Mouse (Mus musculus) layer of hippocampus, adult 2 months (tissue): Measurements from ENCODE around the gene 4930572O03Rik. TPM values are rescaled to one million over a fixed set of nuclear protein-coding genes. Genes with fewer than 3 reads are reported as not detected.
"Not testable (repeated sequence)": the region's sequence is repeated elsewhere in the genome, so short reads cannot be mapped to it uniquely, and the experiment has no call there.

Experiments
- DNase-seq, 2 experiments: peaks; one replicate each; pipeline ENCODE4 v3.0.0; 2022; ENCODE audit warnings: low spot score in 2 of 2
- H3K27ac ChIP-seq: fragments of 200-600 bp; 2 replicates; pipeline ENCODE4 v1.8.1; 2022
- H3K4me3 ChIP-seq: fragments of 200-600 bp; 2 replicates; pipeline ENCODE4 v1.8.1; 2022; ENCODE audit warnings: mild to moderate bottlenecking
- CTCF ChIP-seq: fragments of 200-600 bp; conservative IDR thresholded peaks from 2 replicates; pipeline ENCODE4 v1.8.1; 2022; ENCODE audit warnings: antibody characterized with exemption, mild to moderate bottlenecking, moderate library complexity
- total RNA-seq, 2 experiments: library from RNA; stranded (reverse); gene quantifications; 2 replicates each; pipeline ENCODE4 v1.2.3; 2021

The 4930572O03Rik gene
- total RNA-seq, 2 experiments from 2014 or later: not detected

- TF ChIP-seq CTCF: peak; percentile 42
- H3K27ac ChIP-seq, DNase-seq, H3K4me3 ChIP-seq: not testable (repeated sequence)
These were observed 4.5 kb downstream of the 4930572O03Rik start for GRCm38 (mm10) chr5:15652334-15652733.

- H3K4me3 ChIP-seq, H3K27ac ChIP-seq: not testable (repeated sequence)
- peak in 1 of 2 experiments; percentile 18 for DNase-seq
- TF ChIP-seq CTCF: peak; percentile 63
These were observed 11.2 kb downstream of the 4930572O03Rik start for GRCm38 (mm10) chr5:15645707-15646106.

GRCm38 (mm10) chr5:15637637-15638036 lies 19.2 kb downstream of the 4930572O03Rik start:
- H3K4me3 ChIP-seq, H3K27ac ChIP-seq, DNase-seq: not testable (repeated sequence)

GRCm38 (mm10) chr5:15630068-15630467 lies 26.8 kb downstream of the 4930572O03Rik start:
- peak; percentile 72 for TF ChIP-seq CTCF
- not testable (repeated sequence) for H3K4me3 ChIP-seq, DNase-seq, H3K27ac ChIP-seq

- peak; percentile 52 for TF ChIP-seq CTCF
- not testable (repeated sequence) for DNase-seq, H3K27ac ChIP-seq, H3K4me3 ChIP-seq
These were observed 28.7 kb downstream of the 4930572O03Rik start for GRCm38 (mm10) chr5:15628136-15628535.

GRCm38 (mm10) chr5:15618764-15619163 lies 38.1 kb downstream of the 4930572O03Rik start, which contains the start of gene Speer4d:
Gene Speer4d (plus strand): TSS chr5:15619064.
- DNase-seq, H3K4me3 ChIP-seq: not testable (repeated sequence)

GRCm38 (mm10) chr5:15616195-15616594 lies 40.7 kb downstream of the 4930572O03Rik start:
- H3K27ac ChIP-seq, H3K4me3 ChIP-seq, DNase-seq: not testable (repeated sequence)

More at GRCm38 (mm10) chr5:15618764-15619163, 38.1 kb downstream of the 4930572O03Rik start, which contains the start of gene Speer4d:
- H3K27ac ChIP-seq: not testable (repeated sequence)

- DNase-seq: peak in 1 of 2 experiments; percentile 12
- H3K27ac ChIP-seq, H3K4me3 ChIP-seq: not testable (repeated sequence)
- TF ChIP-seq CTCF: peak; percentile 62
These were observed 46.2 kb downstream of the 4930572O03Rik start for GRCm38 (mm10) chr5:15610695-15611094.

- H3K4me3 ChIP-seq, H3K27ac ChIP-seq: not testable (repeated sequence)
- peak in 1 of 2 experiments; percentile 16 for DNase-seq
These were observed 50.2 kb downstream of the 4930572O03Rik start for GRCm38 (mm10) chr5:15606677-15607076.

GRCm38 (mm10) chr5:15603585-15603984 lies 53.3 kb downstream of the 4930572O03Rik start:
- H3K4me3 ChIP-seq, DNase-seq, H3K27ac ChIP-seq: not testable (repeated sequence)

- DNase-seq, H3K4me3 ChIP-seq, H3K27ac ChIP-seq: not testable (repeated sequence)
These were observed 53.9 kb downstream of the 4930572O03Rik start for GRCm38 (mm10) chr5:15603008-15603407.

GRCm38 (mm10) chr5:15602424-15602947 lies 54.4 kb downstream of the 4930572O03Rik start:
- DNase-seq, H3K27ac ChIP-seq, H3K4me3 ChIP-seq: not testable (repeated sequence)

Other genes with a start within 250 kb of the 4930572O03Rik start
- gene Gm21149, start 180.5 kb downstream of the 4930572O03Rik start, total RNA-seq: not detected
- gene Gm21190, start 127.8 kb downstream of the 4930572O03Rik start, total RNA-seq: not detected
- gene Gm21083, start 79.7 kb downstream of the 4930572O03Rik start, total RNA-seq: not detected
- gene Speer4d, start 38.0 kb downstream of the 4930572O03Rik start, total RNA-seq: not detected
- not detected for gene Speer4c, start 57.2 kb upstream of the 4930572O03Rik start, total RNA-seq